Mouse (Mus musculus): ENCODE results near the gene Pdzd2.

Gene Pdzd2

GRCm38 (mm10) chr15:12337779-12338137, 402.0 kb downstream of the Pdzd2 start:
- no peak for DNase-seq

- no peak for DNase-seq
These were observed 402.5 kb downstream of the Pdzd2 start for GRCm38 (mm10) chr15:12337030-12337778.

GRCm38 (mm10) chr15:12334381-12334780, 405.3 kb downstream of the Pdzd2 start:
- DNase-seq: no peak

GRCm38 (mm10) chr15:12331300-12331699, 408.4 kb downstream of the Pdzd2 start:
- no peak for DNase-seq

- DNase-seq: no peak
These were observed 408.8 kb downstream of the Pdzd2 start for GRCm38 (mm10) chr15:12330892-12331291.

GRCm38 (mm10) chr15:12330389-12330788, 409.3 kb downstream of the Pdzd2 start:
- no peak for DNase-seq

- no peak for DNase-seq
These were observed 415.4 kb downstream of the Pdzd2 start for GRCm38 (mm10) chr15:12324326-12324725.

GRCm38 (mm10) chr15:12322676-12323402, 416.9 kb downstream of the Pdzd2 start:
- DNase-seq: no peak

GRCm38 (mm10) chr15:12321788-12322621, 417.7 kb downstream of the Pdzd2 start, which contains the start of gene 1810049J17Rik:
Gene 1810049J17Rik, minus strand, starts transcription at chr15:12321899.
- peak; percentile 40 to 48 for DNase-seq

- peak; percentile 93 to 95 for DNase-seq
These were observed 418.5 kb downstream of the Pdzd2 start, which contains the start of gene Golph3 for GRCm38 (mm10) chr15:12321091-12321787. Gene Golph3, plus strand, starts transcription at chr15:12321450.

GRCm38 (mm10) chr15:12320441-12321090, 419.2 kb downstream of the Pdzd2 start:
- DNase-seq: no peak

- DNase-seq: no peak
These were observed 419.8 kb downstream of the Pdzd2 start for GRCm38 (mm10) chr15:12319889-12320288.

- no peak for DNase-seq
These were observed 421.3 kb downstream of the Pdzd2 start for GRCm38 (mm10) chr15:12318451-12318850.

GRCm38 (mm10) chr15:12317290-12317689, 422.4 kb downstream of the Pdzd2 start:
- no peak for DNase-seq

GRCm38 (mm10) chr15:12315996-12316395, 423.7 kb downstream of the Pdzd2 start:
- DNase-seq: no peak

GRCm38 (mm10) chr15:12314584-12314983, 425.1 kb downstream of the Pdzd2 start:
- DNase-seq: no peak

GRCm38 (mm10) chr15:12313255-12313654, 426.5 kb downstream of the Pdzd2 start:
- DNase-seq: peak; percentile 54 to 75

GRCm38 (mm10) chr15:12311465-12311864, 428.3 kb downstream of the Pdzd2 start:
- no peak for DNase-seq

- DNase-seq: no peak
These were observed 429.0 kb downstream of the Pdzd2 start for GRCm38 (mm10) chr15:12310676-12311075.
